Mouse (Mus musculus) liver, embryonic 14.5 days (tissue): ENCODE results near the gene Prn.

Experiments
- CTCF ChIP-seq: IDR thresholded peaks from 2 replicates; pipeline ENCODE4 v1.5.1; 2016; ENCODE audit warnings: antibody characterized with exemption, low read depth, control low read depth
- EP300 ChIP-seq: IDR thresholded peaks from 2 replicates; pipeline ENCODE4 v1.6.1; 2016; ENCODE audit warnings: antibody characterized with exemption, low read depth

DNA sequence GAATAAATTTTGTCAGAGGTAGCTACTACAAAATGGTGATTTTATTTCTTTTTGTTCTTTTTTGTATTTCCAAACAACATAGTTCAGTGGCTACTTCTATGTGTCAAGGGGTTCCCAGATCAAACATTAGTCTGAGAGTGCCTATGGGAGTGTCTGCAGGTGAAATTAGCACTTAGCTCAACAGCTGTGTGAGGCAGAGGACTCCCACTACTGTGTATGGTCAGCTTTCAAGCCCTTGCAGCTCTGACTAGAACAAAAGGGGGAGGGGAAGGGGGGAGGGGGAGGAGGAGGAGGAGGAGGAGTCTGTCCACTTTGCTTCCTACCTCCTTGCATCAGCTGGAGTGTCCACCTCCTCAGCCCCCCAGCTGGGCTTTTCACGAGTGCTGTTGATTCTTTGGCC lies 34.6 kb downstream of the Prn start:
- no peak for TF ChIP-seq EP300
- TF ChIP-seq CTCF, result no peak
